Mouse (Mus musculus) neural tube, embryonic 14.5 days (tissue): Measurements from ENCODE around the gene Negr1. TPM values are rescaled to one million over a fixed set of nuclear protein-coding genes. Genes with fewer than 3 reads are reported as not detected.

Experiments used
- ATAC-seq: fragments of 200-750 bp; cut with Nextera tagmentation; 2 replicates; pipeline ENCODE4 v1.8.0; 2017; ENCODE audit warnings: low read depth, mild to moderate bottlenecking, moderate TSS enrichment, moderate library complexity
- H3K27ac ChIP-seq: fragments of 300-500 bp; sonication (generic); 2 replicates; pipeline ENCODE4 v1.5.1; 2014; ENCODE audit warnings: low read depth, mild to moderate bottlenecking, control low read depth, low read length, moderate library complexity, mixed read lengths
- H3K27me3 ChIP-seq: fragments of 300-500 bp; sonication (generic); 2 replicates; pipeline ENCODE4 v1.6.1; 2014; ENCODE audit warnings: low read length; ENCODE audit not compliant: control insufficient read depth, insufficient read depth
- H3K36me3 ChIP-seq: fragments of 300-500 bp; sonication (generic); 2 replicates; pipeline ENCODE4 v1.6.1; 2014; ENCODE audit warnings: low read length, mixed read lengths; ENCODE audit not compliant: control insufficient read depth, insufficient read depth
- H3K4me1 ChIP-seq: fragments of 300-500 bp; sonication (generic); 2 replicates; pipeline ENCODE4 v1.6.1; 2014; ENCODE audit warnings: low read length; ENCODE audit not compliant: control insufficient read depth, insufficient read depth
- H3K4me2 ChIP-seq: fragments of 300-500 bp; sonication (generic); 2 replicates; pipeline ENCODE4 v1.6.1; 2014; ENCODE audit warnings: mild to moderate bottlenecking, low read depth, low read length, control low read depth
- H3K4me3 ChIP-seq: fragments of 300-500 bp; sonication (generic); 2 replicates; pipeline ENCODE4 v1.5.1; 2014; ENCODE audit warnings: low read depth, low read length, control low read depth, mixed read lengths
- H3K9ac ChIP-seq: fragments of 300-500 bp; sonication (generic); replicated peaks from 2 replicates; pipeline ENCODE4 v1.6.1; 2014; ENCODE audit warnings: low read depth, mild to moderate bottlenecking, control low read depth, low read length, mixed read lengths
- H3K9me3 ChIP-seq: fragments of 300-500 bp; sonication (generic); 2 replicates; pipeline ENCODE4 v1.6.1; 2016; ENCODE audit warnings: low read length; ENCODE audit not compliant: control insufficient read depth
- WGBS: fragments of 180-500 bp; shearing (Covaris S2); extraction: QIAGEN DNeasy Blood & Tissue Kit; methylation state at CpG from one replicate; pipeline ENCODE4 v1.1.7; 2014; 5-methylcytosine and 5-hydroxymethylcytosine counted together
- polyA plus RNA-seq: library from polyadenylated mRNA; unstranded; fragments of >200 nt; fragmentation: Nextera tagmentation; extraction: Ambion mirVana; gene quantifications from 2 replicates; pipeline ENCODE4 v1.2.1, GENCODE M21; 2014

Negr1 gene
- polyA plus RNA-seq, 1 experiment from 2014 or later: 47.7 TPM

DNA sequence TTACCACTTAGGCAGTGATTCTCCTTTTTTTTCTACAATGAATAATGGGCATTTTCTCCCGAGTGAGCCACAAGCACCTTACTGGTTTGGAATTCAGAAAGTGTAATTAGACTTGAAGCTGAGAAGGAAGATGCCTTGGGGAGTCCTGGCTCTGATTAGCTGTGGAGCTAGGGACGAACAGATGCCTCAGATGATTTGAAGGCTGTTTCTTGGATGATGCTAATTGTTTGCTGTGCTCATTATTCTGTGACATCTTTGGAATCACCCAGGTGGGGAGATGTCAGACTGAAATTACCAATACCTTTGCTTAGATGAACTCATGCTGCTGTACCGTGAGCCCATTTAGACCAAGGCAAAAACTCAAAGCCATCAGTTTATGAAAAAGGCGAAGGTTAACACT is 333.7 kb downstream of the Negr1 start:
- no peaks in the 10 kb centered on the region for H3K36me3 ChIP-seq
- 36% methylated on average over 4 of the region's 4 CpGs for WGBS
- no peak overlapping the region for H3K27ac ChIP-seq
- peak; percentile 34; the same call in 1 of the 2 replicates for ATAC-seq
- H3K9me3 ChIP-seq: no peaks in the 10 kb centered on the region
- no peaks in the 10 kb centered on the region for H3K27me3 ChIP-seq
- no peak overlapping the region for H3K9ac ChIP-seq
- no peak overlapping the region for H3K4me2 ChIP-seq
- no peak overlapping the region for H3K4me3 ChIP-seq
- H3K4me1 ChIP-seq: no peaks in the 10 kb centered on the region; the same call in 1 of the 2 replicates

DNA sequence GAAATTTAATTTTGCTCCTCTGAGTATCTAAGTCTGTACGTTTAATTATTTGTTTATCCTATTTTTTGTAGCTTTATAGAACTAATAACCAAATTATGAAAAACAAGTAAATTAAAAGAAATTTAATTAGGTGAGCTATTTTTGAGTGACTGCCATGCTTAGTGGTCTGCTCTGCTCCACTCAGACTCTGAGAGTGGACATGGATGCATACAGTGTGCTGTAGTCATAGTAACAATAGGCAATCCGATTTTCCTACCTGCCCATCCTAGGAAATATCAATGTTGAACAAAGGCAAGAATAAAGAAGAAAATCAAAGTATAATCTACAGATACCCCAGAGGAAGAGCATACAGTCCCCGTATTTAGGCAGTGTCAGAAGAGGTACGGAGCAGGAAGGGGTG is 334.5 kb downstream of the Negr1 start:
- H3K4me3 ChIP-seq: no peak overlapping the region
- H3K27me3 ChIP-seq: no peaks in the 10 kb centered on the region
- no peaks in the 10 kb centered on the region for H3K9me3 ChIP-seq
- H3K4me2 ChIP-seq: no peak overlapping the region
- no peaks in the 10 kb centered on the region for H3K36me3 ChIP-seq
- H3K9ac ChIP-seq: no peak overlapping the region
- WGBS: 88% methylated on average over 4 of the region's 4 CpGs
- no peaks in the 10 kb centered on the region; the same call in 1 of the 2 replicates for H3K4me1 ChIP-seq
- H3K27ac ChIP-seq: no peak overlapping the region
- ATAC-seq: no peak

DNA sequence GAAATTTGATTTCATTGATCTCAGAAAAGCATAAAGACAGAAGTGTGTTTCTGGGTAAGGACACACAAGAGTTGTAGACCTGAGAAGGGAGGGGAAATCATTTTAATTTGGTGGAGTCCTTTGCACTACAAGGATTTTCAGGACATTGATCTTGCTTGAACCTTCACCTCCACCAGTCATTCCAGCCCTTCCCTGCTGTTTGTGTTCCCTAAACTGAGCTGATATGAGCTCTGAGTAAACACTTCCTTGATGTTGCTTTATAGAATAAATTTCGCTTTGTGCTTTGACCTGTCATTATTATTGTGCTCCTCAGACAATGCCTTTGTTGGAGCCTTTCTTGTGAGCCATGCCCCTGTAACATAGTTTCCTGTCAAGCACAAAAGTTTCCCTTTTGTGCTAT is 335.0 kb downstream of the Negr1 start:
- Histone ChIP-seq H3K9ac (no peak overlapping the region), H3K27ac (no peak overlapping the region), H3K9me3 (no peaks in the 10 kb centered on the region), H3K36me3 (no peaks in the 10 kb centered on the region), H3K4me3 (no peak overlapping the region), H3K4me2 (no peak overlapping the region), H3K27me3 (no peaks in the 10 kb centered on the region), H3K4me1 (no peaks in the 10 kb centered on the region; the same call in 1 of the 2 replicates)
- 71% methylated on average over 1 of the region's 1 CpGs for WGBS
- ATAC-seq: no peak

DNA sequence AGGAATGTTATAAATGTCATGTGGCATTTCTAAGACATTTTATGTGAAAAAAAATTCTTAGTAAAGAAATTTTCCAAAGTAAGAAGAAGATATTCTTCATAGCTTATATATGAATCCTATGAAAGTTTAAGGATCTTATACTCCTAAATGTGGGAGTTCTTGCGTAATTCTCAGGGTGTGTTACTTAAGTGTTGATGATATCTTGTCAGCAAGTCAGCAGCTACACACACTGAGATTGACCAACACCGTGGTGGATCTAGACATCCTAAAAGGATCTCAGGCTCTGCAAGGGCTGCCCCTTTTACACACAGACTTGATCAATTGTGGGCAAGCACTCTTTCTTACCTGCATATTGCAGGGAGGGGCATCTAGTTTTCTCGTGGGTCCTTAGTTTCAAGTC is 339.5 kb downstream of the Negr1 start:
- Histone ChIP-seq H3K4me2 (no peak overlapping the region), H3K9ac (no peak overlapping the region), H3K9me3 (no peaks in the 10 kb centered on the region), H3K4me3 (no peak overlapping the region), H3K36me3 (no peaks in the 10 kb centered on the region), H3K27me3 (no peaks in the 10 kb centered on the region), H3K27ac (no peak overlapping the region), H3K4me1 (no peaks in the 10 kb centered on the region)
- 90% methylated on average over 3 of the region's 3 CpGs for WGBS
- no peak for ATAC-seq

DNA sequence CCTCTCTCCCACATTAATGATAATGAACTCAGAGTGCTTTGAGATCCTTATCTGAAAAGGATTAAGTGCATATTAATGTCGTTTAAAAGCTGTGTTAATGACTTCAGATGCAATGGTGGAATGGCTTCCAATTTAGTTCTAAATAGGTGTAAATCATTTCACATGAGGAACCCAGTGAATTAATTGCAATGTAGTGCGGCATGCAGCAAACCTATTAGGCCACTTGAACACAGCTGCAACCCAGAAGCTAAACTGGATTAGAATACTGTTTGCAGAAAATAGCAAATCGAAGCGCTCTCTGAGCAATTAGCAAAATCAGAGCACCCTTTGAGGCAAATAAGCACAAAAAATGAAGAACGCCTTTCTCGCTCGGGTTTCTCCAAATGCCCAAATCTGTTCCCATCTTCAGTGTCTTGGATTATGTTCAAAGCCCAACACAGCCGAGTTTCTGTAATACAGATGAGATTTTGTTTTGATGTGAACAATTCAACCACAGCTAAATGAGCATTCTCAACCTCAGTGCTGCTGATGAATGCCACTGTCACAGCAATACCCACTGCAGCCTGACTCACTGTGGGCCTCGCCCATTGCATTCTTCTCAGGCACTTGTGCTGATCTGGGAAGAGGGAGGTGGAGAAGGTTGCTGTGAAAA is 342.5 kb downstream of the Negr1 start:
- ATAC-seq: peak; percentile 86
- no peaks in the 10 kb centered on the region for H3K4me1 ChIP-seq
- H3K9me3 ChIP-seq: no peaks in the 10 kb centered on the region
- 40% methylated on average over 9 of the region's 9 CpGs for WGBS
- no peak overlapping the region for H3K4me2 ChIP-seq
- peak overlapping the region; percentile 53; the same call in 1 of the 2 replicates for H3K27ac ChIP-seq
- no peak overlapping the region for H3K9ac ChIP-seq
- no peak overlapping the region for H3K4me3 ChIP-seq
- H3K27me3 ChIP-seq: no peaks in the 10 kb centered on the region
- no peaks in the 10 kb centered on the region for H3K36me3 ChIP-seq

DNA sequence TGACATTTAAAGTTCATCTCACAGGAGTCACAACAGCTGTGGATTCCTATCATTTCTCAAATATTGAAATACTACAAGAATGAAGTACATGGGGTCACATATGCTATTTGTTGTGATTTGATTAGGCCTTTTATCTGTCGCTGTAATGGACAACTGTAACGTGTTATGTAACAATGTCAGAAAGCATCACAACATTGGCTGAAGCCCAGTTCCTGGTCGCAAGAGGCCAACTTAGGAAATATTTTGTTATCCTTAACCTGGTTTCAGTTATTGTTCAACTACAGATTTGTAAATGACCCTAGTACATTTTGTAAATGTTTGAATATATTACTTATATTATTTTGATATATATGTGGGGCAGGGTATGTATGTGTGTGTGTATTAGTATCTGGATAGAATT is 351.2 kb downstream of the Negr1 start:
- no peaks in the 10 kb centered on the region for H3K27me3 ChIP-seq
- H3K4me1 ChIP-seq: no peaks in the 10 kb centered on the region
- H3K27ac ChIP-seq: no peak overlapping the region
- H3K9me3 ChIP-seq: no peaks in the 10 kb centered on the region
- no peak for ATAC-seq
- 93% methylated on average over 3 of the region's 3 CpGs for WGBS
- H3K4me3 ChIP-seq: no peak overlapping the region
- no peak overlapping the region for H3K4me2 ChIP-seq
- H3K36me3 ChIP-seq: no peaks in the 10 kb centered on the region
- no peak overlapping the region for H3K9ac ChIP-seq

DNA sequence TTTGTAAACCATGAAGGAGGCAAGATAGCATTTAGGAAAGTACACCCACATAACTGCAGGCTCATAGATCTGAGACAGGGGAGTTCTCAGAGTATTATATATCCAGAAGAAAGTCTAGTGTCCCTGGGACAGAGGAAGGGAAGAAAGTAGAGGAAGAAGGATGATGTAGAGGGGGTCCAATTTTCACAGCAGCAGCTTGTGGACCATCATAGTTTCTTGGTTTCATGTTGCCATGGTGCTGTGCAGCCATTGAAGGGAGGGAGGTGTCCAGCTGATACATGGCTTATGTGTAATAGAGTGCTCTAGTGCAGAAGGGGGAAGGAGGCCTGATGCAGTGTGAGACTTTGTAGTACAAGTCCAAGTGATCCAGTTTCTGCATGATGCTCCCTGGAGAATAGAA is 359.8 kb downstream of the Negr1 start:
- Histone ChIP-seq H3K4me2 (no peak overlapping the region), H3K9ac (no peak overlapping the region), H3K4me1 (0 out of 2 replicates have a peak, but pooled peaks cover 4% of the 10 kb centered on the region), H3K9me3 (no peaks in the 10 kb centered on the region), H3K27me3 (no peaks in the 10 kb centered on the region), H3K27ac (no peak overlapping the region), H3K36me3 (no peaks in the 10 kb centered on the region), H3K4me3 (no peak overlapping the region)
- no peak for ATAC-seq

DNA sequence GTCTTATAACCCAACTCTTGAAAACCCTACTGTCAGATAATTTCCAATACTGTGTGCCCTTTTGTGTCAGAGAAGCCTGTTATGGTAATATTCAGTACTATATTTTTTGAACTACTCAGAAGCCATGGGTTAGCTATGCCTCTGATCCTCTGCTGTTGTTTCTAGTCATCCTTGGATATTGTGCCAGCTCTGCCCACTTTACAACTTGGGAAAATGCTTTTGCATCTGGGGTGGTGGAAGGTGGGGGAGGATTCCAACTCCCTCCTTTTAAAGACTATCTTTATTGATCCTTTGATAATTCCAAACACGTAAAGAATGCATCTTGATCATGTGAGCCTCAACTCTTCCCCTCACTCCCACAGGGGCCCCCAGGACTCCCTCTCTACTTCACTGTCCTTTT is 361.6 kb downstream of the Negr1 start:
- H3K9me3 ChIP-seq: no peaks in the 10 kb centered on the region
- ATAC-seq: no peak
- H3K27me3 ChIP-seq: no peaks in the 10 kb centered on the region
- H3K27ac ChIP-seq: no peak overlapping the region
- H3K36me3 ChIP-seq: no peaks in the 10 kb centered on the region
- no peak overlapping the region for H3K9ac ChIP-seq
- H3K4me3 ChIP-seq: no peak overlapping the region
- 40% methylated on average over 1 of the region's 1 CpGs for WGBS
- no peak overlapping the region for H3K4me2 ChIP-seq
- H3K4me1 ChIP-seq: 0 out of 2 replicates have a peak, but pooled peaks cover 4% of the 10 kb centered on the region

DNA sequence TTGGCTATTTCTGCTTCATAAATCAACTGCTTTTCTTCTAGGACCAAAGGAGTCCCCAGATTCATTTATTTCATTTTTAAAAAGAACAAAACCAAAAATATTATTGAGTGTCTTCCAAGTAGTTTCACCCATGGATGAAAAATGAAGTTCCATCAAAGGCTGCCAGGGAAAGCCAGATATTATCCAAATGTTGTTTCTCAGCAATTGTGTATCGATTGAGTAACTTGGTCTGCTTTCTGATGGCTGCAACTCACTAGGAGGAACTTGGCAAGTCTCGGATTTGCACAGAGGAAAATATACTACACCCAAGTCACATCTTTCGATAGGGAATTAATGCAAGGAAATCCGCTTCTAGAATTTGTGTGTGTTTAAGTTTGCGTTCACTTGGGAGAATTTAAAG is 363.5 kb downstream of the Negr1 start:
- no peak overlapping the region for H3K27ac ChIP-seq
- H3K9me3 ChIP-seq: no peaks in the 10 kb centered on the region
- H3K9ac ChIP-seq: no peak overlapping the region
- no peak overlapping the region for H3K4me3 ChIP-seq
- 0 out of 2 replicates have a peak, but pooled peaks cover 4% of the 10 kb centered on the region for H3K4me1 ChIP-seq
- H3K4me2 ChIP-seq: no peak overlapping the region
- WGBS: 93% methylated on average over 5 of the region's 5 CpGs
- no peaks in the 10 kb centered on the region for H3K27me3 ChIP-seq
- no peak for ATAC-seq
- no peaks in the 10 kb centered on the region for H3K36me3 ChIP-seq
